Mouse (Mus musculus) retina, adult 2 months (tissue): ENCODE results near the gene Phyhd1.

Experiments
- DNase-seq: peaks from one replicate; pipeline ENCODE4 v3.0.0-alpha.2; 2012; ENCODE audit warnings: low read depth, low spot score

Phyhd1 gene

DNA sequence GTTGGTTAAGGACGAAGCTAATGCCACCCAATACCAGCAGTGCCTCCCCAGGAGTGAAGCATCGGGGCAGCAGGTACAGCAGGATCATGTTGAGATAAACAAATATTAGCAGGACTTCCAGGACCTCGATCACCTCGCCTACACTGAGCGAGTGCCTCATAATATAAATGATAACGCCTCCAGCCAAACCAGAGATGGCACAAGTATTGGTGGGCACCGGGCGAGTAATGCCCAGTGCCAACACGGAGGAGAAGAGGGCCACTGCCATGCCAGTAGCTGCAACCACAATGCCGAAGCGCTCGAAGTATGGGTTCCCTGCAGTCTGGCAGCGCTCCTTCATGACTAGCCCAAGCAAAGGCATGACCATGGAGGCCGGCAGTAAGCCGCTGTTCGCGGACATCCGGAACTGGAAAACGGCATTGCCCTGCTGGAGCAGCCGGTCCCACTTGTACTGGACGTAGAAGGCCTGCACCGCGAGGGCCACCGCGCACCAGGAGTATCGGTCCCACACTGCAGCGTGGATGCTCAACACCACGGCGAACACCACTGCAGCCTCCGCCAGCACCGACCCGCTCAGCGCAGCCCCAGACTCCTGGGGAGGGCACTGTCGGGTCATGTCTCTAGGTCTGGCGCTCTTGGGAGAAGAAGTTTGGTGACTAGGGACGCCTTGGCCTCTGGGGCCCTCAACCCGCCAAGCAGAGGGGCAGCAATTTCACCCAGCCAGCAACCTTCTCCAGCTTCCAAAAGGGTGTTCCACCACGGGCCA is 19.6 kb downstream of the Phyhd1 start:
- no peak for DNase-seq

DNA sequence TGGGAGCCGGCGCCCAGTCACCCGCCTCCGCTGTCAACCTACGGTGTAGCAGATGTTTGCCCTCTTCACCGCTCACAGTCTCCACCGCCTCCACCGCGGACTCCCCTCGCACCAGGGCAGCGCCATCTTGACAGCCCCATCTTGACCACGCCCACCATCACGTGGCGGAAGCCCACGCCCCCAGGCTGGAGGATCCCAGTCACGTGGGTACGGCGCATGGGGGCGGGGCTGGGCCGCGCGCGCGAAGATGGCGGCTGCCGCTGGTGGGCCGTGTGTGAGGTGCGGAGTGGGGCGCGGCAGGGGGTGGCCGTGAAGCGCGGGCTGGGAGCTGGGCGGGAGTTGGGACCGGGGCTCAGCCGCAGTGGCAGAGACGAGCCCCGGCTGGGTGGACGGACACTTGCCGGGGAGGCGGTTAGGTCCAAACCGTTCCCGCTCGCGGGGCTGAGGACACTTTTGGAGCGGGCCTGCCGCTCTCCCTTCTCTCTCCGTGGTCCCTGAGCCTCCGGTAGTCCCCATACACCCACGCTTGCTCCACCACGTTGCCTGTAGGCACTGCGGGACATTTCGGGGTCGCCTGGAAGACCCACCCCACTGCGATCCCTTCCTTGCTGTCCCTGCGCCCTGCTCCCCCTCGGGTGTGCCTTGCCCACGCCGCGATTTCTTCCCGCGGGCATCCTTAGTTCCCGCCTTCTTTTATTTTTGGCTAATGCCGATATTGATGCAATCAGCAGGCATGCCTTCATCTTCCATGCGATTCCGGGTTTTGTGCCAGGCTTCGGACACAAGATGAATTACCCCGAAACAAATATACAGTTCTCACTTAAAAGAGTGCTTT is 20.4 kb downstream of the Phyhd1 start, which contains the start of the genes Dolk and Nup188:
TSS of gene Dolk (minus strand) at position 143 of the 835 bp plus-strand sequence.
TSS of gene Nup188 (plus strand) at position 206 of the 835 bp plus-strand sequence.
- peak; percentile 83 for DNase-seq

DNA sequence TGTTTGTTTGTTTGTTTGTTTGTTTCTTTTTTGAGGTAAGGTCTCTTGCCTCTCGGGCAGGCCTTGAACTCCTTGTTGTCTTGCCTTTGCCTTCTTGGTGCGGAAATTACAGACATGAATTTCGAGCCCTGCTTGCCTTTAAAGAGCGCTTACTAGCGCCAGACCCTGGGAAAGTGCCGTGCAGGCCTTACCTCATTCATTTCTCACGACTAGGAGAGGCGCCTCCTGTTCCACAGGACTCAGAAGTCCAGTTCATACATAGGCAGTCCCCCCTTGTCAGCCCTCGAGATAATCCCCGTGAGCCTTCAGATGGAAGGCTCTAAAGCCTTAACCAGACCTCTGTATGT is 21.0 kb downstream of the Phyhd1 start:
- DNase-seq, result no peak

GRCm38 (mm10) chr2:30299525-30299924 is 33.5 kb downstream of the Phyhd1 start:
- DNase-seq, result no peak

DNA sequence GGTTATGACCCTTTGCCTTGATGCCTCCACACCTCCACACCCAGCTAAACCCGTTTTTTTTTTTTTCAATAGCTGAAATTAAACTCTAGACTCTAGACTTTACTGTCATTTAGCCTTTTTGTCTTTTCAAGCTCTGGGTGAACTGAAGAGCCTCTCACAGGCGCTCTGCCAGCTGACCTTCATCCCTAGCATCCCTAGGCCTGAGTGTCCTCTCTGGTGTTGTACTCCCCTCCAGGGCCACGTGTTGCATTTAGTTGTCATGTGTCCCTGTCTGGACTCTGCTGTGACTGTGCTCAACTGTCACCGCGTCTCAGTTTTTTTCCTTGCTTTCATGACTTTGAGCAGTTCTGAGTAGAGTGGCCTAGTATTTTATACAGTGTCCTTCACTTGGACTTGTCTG is 34.0 kb downstream of the Phyhd1 start:
- no peak for DNase-seq

GRCm38 (mm10) chr2:30306087-30306486 is 40.1 kb downstream of the Phyhd1 start:
- DNase-seq, result no peak

DNA sequence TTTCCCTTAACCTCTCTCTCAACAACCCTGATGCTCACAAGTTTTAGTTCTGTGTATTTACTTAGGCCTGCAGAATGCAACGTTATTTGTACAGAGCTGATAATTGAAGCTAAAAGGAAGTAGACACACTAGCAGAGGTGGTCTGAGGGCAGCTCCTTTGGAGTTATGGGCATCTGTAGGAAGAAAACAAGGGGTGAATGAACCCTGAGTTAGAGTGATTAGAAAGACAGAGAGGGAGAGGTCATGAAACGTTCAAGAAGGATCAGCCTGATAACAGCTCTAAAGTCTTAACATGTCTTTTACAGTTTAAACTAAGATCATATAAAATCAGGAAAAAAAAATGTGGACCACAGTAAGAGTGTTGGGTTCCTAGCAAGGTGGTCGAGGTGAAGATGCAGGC is 43.3 kb downstream of the Phyhd1 start:
- no peak for DNase-seq

- DNase-seq, result no peak
Observed at GRCm38 (mm10) chr2:30311481-30311880, 45.5 kb downstream of the Phyhd1 start.

DNA sequence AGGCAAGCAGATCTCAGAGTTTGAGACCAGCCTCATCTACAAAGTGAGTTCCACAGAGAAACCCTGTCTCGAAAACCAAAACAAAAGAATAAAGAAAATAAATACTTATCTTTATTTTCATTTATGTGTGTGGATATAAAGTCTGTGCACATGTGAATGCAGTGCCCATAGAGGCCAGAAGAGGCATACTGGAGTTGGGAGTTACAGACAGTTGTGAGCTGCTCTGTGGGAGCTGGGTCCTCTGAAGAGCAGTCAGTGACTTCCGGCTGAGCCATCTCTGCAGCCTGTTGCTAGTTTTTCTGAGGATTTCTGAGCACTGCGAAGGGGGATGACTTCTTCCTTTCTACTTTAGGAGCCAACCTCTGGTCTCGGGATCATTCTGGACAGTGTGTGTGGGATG is 50.1 kb downstream of the Phyhd1 start:
- no peak for DNase-seq

- DNase-seq, result no peak
Observed at GRCm38 (mm10) chr2:30316955-30317354, 51.0 kb downstream of the Phyhd1 start.

- DNase-seq, result no peak
Observed at GRCm38 (mm10) chr2:30319260-30319659, 53.3 kb downstream of the Phyhd1 start.

- no peak for DNase-seq
Observed at GRCm38 (mm10) chr2:30323111-30323510, 57.1 kb downstream of the Phyhd1 start.

- DNase-seq, result no peak
Observed at GRCm38 (mm10) chr2:30325296-30325695, 59.3 kb downstream of the Phyhd1 start.

GRCm38 (mm10) chr2:30327276-30327675 is 61.3 kb downstream of the Phyhd1 start:
- DNase-seq, result no peak

GRCm38 (mm10) chr2:30328791-30329190 is 62.8 kb downstream of the Phyhd1 start:
- no peak for DNase-seq
